Mouse (Mus musculus) stomach, embryonic 14.5 days (tissue): Measurements from ENCODE around the gene Rarg. TPM values are rescaled to one million over a fixed set of nuclear protein-coding genes. Genes with fewer than 3 reads are reported as not detected.
A peak's percentile ranks its signal among the peaks of the same experiment; 100 is the strongest.

Experiments
- ATAC-seq: fragments of 200-750 bp; cut with Nextera tagmentation; 2 replicates; pipeline ENCODE4 v1.8.0; 2017; ENCODE audit warnings: low read depth, moderate TSS enrichment; ENCODE audit not compliant: insufficient number of reproducible peaks, insufficient read depth, low FRiP score
- H3K27ac ChIP-seq: fragments of 300-500 bp; sonication (generic); 2 replicates; pipeline ENCODE4 v1.5.1; 2014; ENCODE audit warnings: mild to moderate bottlenecking, low read length, moderate library complexity, mixed read lengths
- H3K27me3 ChIP-seq: fragments of 300-500 bp; sonication (generic); 2 replicates; pipeline ENCODE4 v1.6.1; 2014; ENCODE audit warnings: low read length, control low read depth, mixed read lengths; ENCODE audit not compliant: control insufficient read depth, insufficient read depth
- H3K36me3 ChIP-seq: fragments of 300-500 bp; sonication (generic); 2 replicates; pipeline ENCODE4 v1.6.1; 2014; ENCODE audit warnings: mild to moderate bottlenecking, control low read depth, low read length, moderate library complexity, mixed read lengths; ENCODE audit not compliant: control insufficient read depth, insufficient read depth
- H3K4me1 ChIP-seq: fragments of 300-500 bp; sonication (generic); 2 replicates; pipeline ENCODE4 v1.6.1; 2014; ENCODE audit warnings: low read length, control low read depth, mixed read lengths; ENCODE audit not compliant: control insufficient read depth, insufficient read depth
- H3K4me2 ChIP-seq: fragments of 300-500 bp; sonication (generic); replicated peaks from 2 replicates; pipeline ENCODE4 v1.6.1; 2014; ENCODE audit warnings: low read depth, low read length, control low read depth
- H3K4me3 ChIP-seq: fragments of 300-500 bp; sonication (generic); 2 replicates; pipeline ENCODE4 v1.5.1; 2014; ENCODE audit warnings: low read depth, low read length, control low read depth
- H3K9ac ChIP-seq: fragments of 300-500 bp; sonication (generic); replicated peaks from 2 replicates; pipeline ENCODE4 v1.6.1; 2014; ENCODE audit warnings: low read depth, mild to moderate bottlenecking, control low read depth, low read length, moderate library complexity, mixed read lengths
- H3K9me3 ChIP-seq: fragments of 300-500 bp; sonication (generic); 2 replicates; pipeline ENCODE4 v1.6.1; 2016; ENCODE audit warnings: low read depth, low read length, control low read depth; ENCODE audit not compliant: control insufficient read depth
- whole genome bisulfite sequencing: fragments of 180-500 bp; shearing (Covaris S2); extraction: QIAGEN DNeasy Blood & Tissue Kit; methylation state at CpG from one replicate; pipeline ENCODE4 v1.1.7; 2014; 5-methylcytosine and 5-hydroxymethylcytosine counted together
- polyA plus RNA-seq: library from polyadenylated mRNA; unstranded; fragments of >200 nt; fragmentation: Nextera tagmentation; extraction: Ambion mirVana; gene quantifications from 2 replicates; pipeline ENCODE4 v1.2.1, GENCODE M21; 2014

Gene Rarg
- polyA plus RNA-seq, 1 experiment from 2014 or later, result 40.5 TPM

DNA sequence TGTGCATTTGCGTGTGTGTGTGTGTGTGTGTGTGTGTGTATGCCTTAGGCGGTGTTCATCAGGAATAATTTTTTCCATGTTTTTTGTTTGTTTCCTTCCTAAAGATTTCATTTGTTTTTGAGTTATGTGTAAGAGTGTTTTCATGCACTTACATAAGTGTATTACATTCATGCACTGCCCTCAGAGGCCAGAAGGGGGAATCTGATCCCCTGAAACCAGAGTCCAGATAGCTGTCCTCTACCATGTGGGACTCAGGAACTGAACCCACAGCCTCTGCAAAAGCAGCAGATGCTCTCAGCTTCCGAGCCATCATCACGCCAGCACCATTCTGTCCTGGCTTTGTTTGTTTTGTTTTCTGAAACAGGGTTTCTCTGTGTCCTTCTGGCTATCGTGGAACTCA lies 8.2 kb upstream of the Rarg start:
- Histone ChIP-seq H3K9ac (no peak overlapping the region), H3K27me3 (no peaks in the 10 kb centered on the region), H3K36me3 (no peaks in the 10 kb centered on the region), H3K4me1 (peaks cover 5% of the 10 kb centered on the region; the same call in 1 of the 2 replicates), H3K9me3 (no peaks in the 10 kb centered on the region), H3K4me3 (no peak overlapping the region), H3K4me2 (no peak overlapping the region), H3K27ac (no peak overlapping the region)
- no peak for ATAC-seq
- WGBS, result 84% methylated on average over 5 of the region's 5 CpGs

DNA sequence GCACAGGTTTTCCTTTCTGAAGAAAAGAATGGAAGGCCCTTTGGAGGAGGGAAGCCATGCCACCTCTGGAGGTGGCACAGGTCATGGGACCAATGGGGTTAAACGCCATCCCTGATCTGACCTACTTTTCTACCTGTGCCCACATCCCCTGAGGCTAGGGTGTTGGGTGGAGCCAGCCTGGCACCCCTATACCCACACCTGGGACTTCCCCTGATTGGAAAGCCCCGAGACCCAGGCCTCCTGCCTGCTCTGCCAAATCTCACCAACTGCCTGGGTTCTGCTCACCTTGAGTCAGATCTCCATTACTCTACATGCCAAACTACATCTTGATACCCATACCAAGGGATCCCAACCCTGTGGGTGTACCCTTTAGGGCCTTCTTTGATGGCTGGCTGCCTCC lies 5.7 kb upstream of the Rarg start:
- no peaks in the 10 kb centered on the region for H3K27me3 ChIP-seq
- H3K9me3 ChIP-seq, result no peaks in the 10 kb centered on the region
- H3K27ac ChIP-seq, result peak overlapping the region; percentile 40; the same call in 1 of the 2 replicates
- H3K36me3 ChIP-seq, result no peaks in the 10 kb centered on the region
- ATAC-seq, result no peak
- peaks cover 14% of the 10 kb centered on the region for H3K4me1 ChIP-seq
- no peak overlapping the region for H3K9ac ChIP-seq
- no peak overlapping the region for H3K4me3 ChIP-seq
- 73% methylated on average over 2 of the region's 2 CpGs for WGBS
- no peak overlapping the region for H3K4me2 ChIP-seq

DNA sequence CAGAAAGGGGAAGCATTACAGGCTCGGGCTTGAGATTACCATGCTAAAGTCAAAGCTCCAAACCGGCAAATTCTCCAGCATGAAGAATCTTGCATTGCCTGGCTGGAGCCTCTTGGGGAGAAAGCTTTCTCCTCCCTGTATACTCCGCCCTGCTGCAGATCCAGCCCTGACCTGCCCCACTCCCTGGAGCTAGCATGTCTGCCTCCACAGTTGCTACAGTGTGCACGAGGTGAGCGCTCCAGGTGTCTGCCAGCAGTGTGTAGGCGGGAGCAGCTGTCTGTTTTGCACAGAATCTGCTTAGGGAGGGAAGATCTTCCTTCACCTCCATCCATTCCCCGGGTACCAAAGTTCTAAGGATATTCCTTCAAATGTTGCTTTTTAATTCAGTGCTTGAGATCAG lies 5.3 kb upstream of the Rarg start:
- Histone ChIP-seq H3K4me3 (no peak overlapping the region), H3K36me3 (no peaks in the 10 kb centered on the region), H3K9me3 (no peaks in the 10 kb centered on the region), H3K27me3 (no peaks in the 10 kb centered on the region), H3K9ac (no peak overlapping the region), H3K27ac (peak overlapping the region; percentile 40; the same call in 1 of the 2 replicates), H3K4me2 (no peak overlapping the region), H3K4me1 (peaks cover 18% of the 10 kb centered on the region)
- 41% methylated on average over 7 of the region's 7 CpGs for WGBS
- no peak for ATAC-seq

DNA sequence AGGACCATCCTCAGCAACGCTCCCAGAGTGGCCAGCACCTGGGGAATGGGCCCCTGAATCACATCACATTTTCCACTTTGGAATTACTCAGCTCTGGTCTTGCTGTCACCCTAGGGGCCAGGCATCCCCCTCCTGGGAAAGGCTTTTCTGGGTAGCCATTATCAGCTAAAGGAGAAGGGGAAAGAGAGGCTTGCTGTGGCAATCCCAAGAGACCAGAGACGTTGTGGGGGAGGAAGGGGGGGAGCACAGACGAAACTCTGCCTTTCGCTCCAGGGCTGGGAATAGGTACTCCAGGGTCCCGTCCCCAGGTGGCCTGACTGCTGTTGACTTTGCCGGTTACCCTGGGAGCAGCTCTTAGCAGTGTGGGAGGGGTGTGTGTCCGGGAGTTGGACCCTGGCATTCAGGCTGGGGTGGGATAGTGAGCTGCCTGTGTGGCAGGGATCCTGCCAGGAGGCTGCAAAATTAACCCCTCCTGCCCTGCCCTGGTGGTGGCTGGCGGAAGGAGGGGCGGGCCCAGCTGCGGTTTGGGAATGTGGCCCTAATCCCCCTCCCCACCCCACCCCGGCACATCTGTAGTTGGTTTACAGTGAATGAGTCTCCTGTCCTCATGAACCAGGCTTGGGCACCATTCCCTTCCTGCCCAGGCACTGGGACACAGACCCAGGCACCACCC lies 1.4 kb upstream of the Rarg start:
- Histone ChIP-seq H3K4me2 (peak overlapping the region; percentile 76), H3K4me1 (peaks cover 30% of the 10 kb centered on the region), H3K4me3 (no peak overlapping the region; the same call in 1 of the 2 replicates), H3K9ac (no peak overlapping the region), H3K27me3 (no peaks in the 10 kb centered on the region), H3K36me3 (no peaks in the 10 kb centered on the region), H3K9me3 (no peaks in the 10 kb centered on the region), H3K27ac (peak overlapping the region; percentile 69)
- WGBS, result 26% methylated on average over 11 of the region's 11 CpGs
- 0 out of 2 replicates have a peak, but pooled peaks have one; percentile 46 for ATAC-seq

DNA sequence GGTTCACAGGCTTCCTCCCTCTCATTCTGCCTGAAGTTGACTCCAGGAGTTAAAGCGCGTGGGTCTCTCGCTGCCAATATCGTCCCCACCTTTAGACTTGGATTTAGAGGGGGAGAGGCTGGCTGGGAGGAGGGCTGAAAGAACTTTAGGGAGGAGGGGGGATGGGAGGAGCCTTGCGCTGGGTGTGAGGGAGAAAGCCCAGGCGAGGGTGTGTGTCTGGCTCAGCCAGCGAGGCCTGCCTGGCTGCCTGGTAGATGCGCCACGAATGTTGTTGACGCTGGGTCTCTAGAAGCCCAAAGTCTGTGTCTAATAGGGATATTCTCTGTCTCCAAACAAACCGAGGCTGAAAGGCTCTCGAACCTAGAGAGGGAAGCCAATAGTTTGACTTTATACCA lies 756 bp upstream of the Rarg start:
- Histone ChIP-seq H3K36me3 (no peaks in the 10 kb centered on the region), H3K9ac (no peak overlapping the region; the same call in 1 of the 2 replicates), H3K4me1 (peaks cover 30% of the 10 kb centered on the region), H3K4me3 (peak overlapping the region; percentile 64), H3K4me2 (peak overlapping the region; percentile 76), H3K27me3 (no peaks in the 10 kb centered on the region), H3K27ac (peak overlapping the region; percentile 69), H3K9me3 (no peaks in the 10 kb centered on the region)
- WGBS, result 9% methylated on average over 12 of the region's 12 CpGs
- peak; percentile 36 for ATAC-seq

DNA sequence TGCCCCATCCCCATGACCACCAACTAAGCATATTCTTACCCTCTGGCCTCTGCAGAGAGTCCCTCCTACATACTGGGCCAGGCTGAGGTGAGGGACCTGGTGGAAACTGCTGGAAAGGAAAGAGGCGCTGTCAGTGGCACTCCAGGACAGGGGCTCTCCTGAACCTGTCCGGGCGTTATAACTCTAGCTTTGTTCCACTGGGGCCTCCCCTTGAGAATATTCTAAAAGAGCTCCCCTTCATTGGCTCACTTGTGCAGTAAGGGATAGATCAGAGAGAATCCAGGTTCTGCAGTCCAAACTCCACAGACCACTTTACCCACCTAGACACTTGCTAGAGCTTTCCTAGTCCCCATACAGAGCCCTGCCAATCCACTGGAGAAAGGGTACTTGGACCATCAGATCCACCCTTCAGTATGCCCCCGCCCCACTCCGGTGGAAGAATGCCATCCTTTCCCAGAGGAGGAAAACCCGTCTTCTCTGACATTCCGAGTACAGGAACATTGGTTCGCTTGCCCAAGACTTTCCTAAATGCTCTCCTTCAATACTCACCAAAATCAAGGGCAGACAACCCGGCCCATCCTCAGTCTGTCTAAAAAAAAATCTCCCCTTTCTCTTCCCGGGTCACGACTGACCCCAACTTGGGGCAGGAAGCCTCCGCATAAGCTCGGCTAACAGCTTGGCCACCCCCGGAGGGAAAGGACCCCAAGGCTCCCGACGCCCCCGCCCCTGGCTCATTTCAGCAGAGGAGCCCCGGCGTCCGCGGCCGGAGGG lies 701 bp downstream of the Rarg start:
- Histone ChIP-seq H3K4me3 (peak overlapping the region; percentile 64), H3K36me3 (peaks cover 5% of the 10 kb centered on the region; the same call in 1 of the 2 replicates), H3K9ac (peak overlapping the region; percentile 43), H3K4me1 (peaks cover 30% of the 10 kb centered on the region), H3K27ac (peak overlapping the region; percentile 83), H3K9me3 (no peaks in the 10 kb centered on the region), H3K4me2 (peak overlapping the region; percentile 76), H3K27me3 (no peaks in the 10 kb centered on the region)
- WGBS, result 10% methylated on average over 22 of the region's 22 CpGs
- no peak for ATAC-seq

DNA sequence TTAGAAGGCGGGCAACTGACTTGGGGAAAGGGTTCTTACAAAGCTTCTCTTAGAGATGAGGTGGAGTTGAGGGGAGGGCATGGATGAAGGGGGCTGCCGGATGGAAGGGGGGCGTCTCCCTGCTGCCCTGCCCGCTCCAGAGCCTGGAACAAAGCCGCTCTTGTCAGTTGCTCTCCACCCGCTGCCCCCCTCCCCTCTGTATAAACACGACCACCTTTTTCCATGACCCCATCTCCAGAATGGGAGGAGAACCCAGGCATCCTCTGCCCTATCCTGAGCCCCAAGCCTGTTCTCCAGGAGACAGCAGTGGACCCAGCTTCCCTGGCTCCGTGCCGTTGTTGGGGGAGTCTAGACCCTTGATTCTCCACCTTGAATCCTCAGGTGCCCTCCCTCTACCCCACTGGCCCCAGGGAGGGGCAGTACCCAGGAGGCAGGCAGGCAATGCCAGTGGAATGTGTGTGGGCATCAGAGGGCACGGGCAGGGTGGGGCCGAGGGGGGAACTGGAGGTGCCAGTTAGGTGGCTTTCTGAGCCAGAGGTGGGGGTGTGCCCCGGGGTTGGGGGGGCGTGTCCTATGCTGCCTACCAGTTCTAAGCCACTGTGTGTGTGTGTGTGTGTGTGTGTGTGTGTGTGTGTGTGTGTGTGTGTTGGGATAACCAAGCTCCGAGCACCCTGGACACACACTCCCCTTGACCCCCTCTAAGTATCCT lies 1.6 kb downstream of the Rarg start:
- Histone ChIP-seq H3K4me1 (peaks cover 31% of the 10 kb centered on the region), H3K27me3 (no peaks in the 10 kb centered on the region), H3K36me3 (peaks cover 5% of the 10 kb centered on the region; the same call in 1 of the 2 replicates), H3K27ac (peak overlapping the region; percentile 83; the same call in 1 of the 2 replicates), H3K4me2 (peak overlapping the region; percentile 76), H3K4me3 (peak overlapping the region; percentile 17; the same call in 1 of the 2 replicates), H3K9me3 (no peaks in the 10 kb centered on the region), H3K9ac (no peak overlapping the region; the same call in 1 of the 2 replicates)
- no peak for ATAC-seq
- WGBS, result 47% methylated on average over 14 of the region's 14 CpGs

DNA sequence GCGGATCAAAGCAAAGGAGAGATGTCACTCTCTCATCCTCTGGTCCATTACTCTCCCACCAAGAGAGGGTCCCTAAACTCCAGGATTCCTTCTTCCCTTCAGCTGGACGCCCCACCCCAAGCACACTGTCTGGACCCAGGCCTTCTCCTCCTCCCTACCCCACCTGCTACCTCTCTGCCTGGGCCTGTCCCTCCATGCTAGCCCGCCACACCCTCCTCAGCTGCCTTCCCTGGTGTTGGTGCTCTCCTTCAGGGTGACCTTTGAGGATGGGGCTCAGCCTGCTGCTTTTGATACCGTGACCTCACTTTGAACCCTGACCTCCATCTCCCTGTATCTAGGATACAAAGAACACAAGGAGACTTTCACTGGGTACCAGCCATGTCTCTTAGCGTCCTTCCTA lies 6.8 kb downstream of the Rarg start:
- Histone ChIP-seq H3K9me3 (no peaks in the 10 kb centered on the region), H3K27me3 (no peaks in the 10 kb centered on the region), H3K4me3 (no peak overlapping the region), H3K9ac (no peak overlapping the region), H3K4me2 (no peak overlapping the region), H3K27ac (peak overlapping the region; percentile 99; the same call in 1 of the 2 replicates), H3K36me3 (peaks cover 5% of the 10 kb centered on the region; the same call in 1 of the 2 replicates), H3K4me1 (peaks cover 29% of the 10 kb centered on the region)
- 58% methylated on average over 5 of the region's 5 CpGs for WGBS
- no peak for ATAC-seq
